Mouse (Mus musculus): Measurements from ENCODE around the gene Myo1d.
"Not testable (repeated sequence)": the region's sequence is repeated elsewhere in the genome, so short reads cannot be mapped to it uniquely, and the experiment has no call there.

Myo1d gene

GRCm38 (mm10) chr11:80483536-80484067 lies 296.2 kb downstream of the Myo1d start:
- intact Hi-C loops (cut with DNase I) = no loop called here

GRCm38 (mm10) chr11:80482921-80483320 lies 296.9 kb downstream of the Myo1d start:
- intact Hi-C loops (cut with DNase I) = no loop called here

GRCm38 (mm10) chr11:80482347-80482746 lies 297.5 kb downstream of the Myo1d start:
- intact Hi-C loops (cut with DNase I) = no loop called here

- intact Hi-C loops (cut with DNase I) = no loop called here
These were observed 298.3 kb downstream of the Myo1d start for GRCm38 (mm10) chr11:80481409-80482050.

GRCm38 (mm10) chr11:80479906-80480866 lies 299.6 kb downstream of the Myo1d start:
- intact Hi-C loops (cut with DNase I) = no loop called here

GRCm38 (mm10) chr11:80479425-80479824 lies 300.4 kb downstream of the Myo1d start:
- intact Hi-C loops (cut with DNase I) = no loop called here

GRCm38 (mm10) chr11:80478694-80479412 lies 301.0 kb downstream of the Myo1d start:
- intact Hi-C loops (cut with DNase I) = no loop called here

GRCm38 (mm10) chr11:80477341-80478199 lies 302.3 kb downstream of the Myo1d start:
- intact Hi-C loops (cut with DNase I) = no loop called here

GRCm38 (mm10) chr11:80476222-80477189 lies 303.3 kb downstream of the Myo1d start, which contains the start of gene Cdk5r1:
TSS of gene Cdk5r1 (plus strand) at chr11:80477023.
- intact Hi-C loops (cut with DNase I) = no loop called here

- intact Hi-C loops (cut with DNase I) = no loop called here
These were observed 304.3 kb downstream of the Myo1d start for GRCm38 (mm10) chr11:80475544-80475943.

- intact Hi-C loops (cut with DNase I) = no loop called here
These were observed 305.0 kb downstream of the Myo1d start for GRCm38 (mm10) chr11:80474846-80475245.

- intact Hi-C loops (cut with DNase I) = no loop called here
These were observed 305.6 kb downstream of the Myo1d start for GRCm38 (mm10) chr11:80474175-80474691.

GRCm38 (mm10) chr11:80471836-80472605 lies 307.8 kb downstream of the Myo1d start:
- intact Hi-C loops (cut with DNase I) = no loop called here

GRCm38 (mm10) chr11:80463605-80464130 lies 316.2 kb downstream of the Myo1d start:
- intact Hi-C loops (cut with DNase I) = not testable (repeated sequence)

- intact Hi-C loops (cut with DNase I) = no loop called here
These were observed 326.6 kb downstream of the Myo1d start for GRCm38 (mm10) chr11:80453198-80453597.

GRCm38 (mm10) chr11:80452242-80452641 lies 327.6 kb downstream of the Myo1d start:
- intact Hi-C loops (cut with DNase I) = no loop called here

- intact Hi-C loops (cut with DNase I) = no loop called here
These were observed 330.0 kb downstream of the Myo1d start for GRCm38 (mm10) chr11:80449859-80450258.

- intact Hi-C loops (cut with DNase I) = no loop called here
These were observed 332.9 kb downstream of the Myo1d start for GRCm38 (mm10) chr11:80446916-80447315.
